Mouse (Mus musculus) intestine, embryonic 15.5 days (tissue): ENCODE measurements at regions not wholly inside any gene's neighbourhood (a gene's known extent, or its start where the extent isn't known, plus 50 kb on each side); places are given as distances from the start of the nearest gene placed in this dataset.

Source experiments
- ATAC-seq: fragments of 200-750 bp; cut with Nextera tagmentation; 2 replicates; pipeline ENCODE4 v1.8.0; 2017; ENCODE audit warnings: moderate TSS enrichment, moderate library complexity
- H3K27ac ChIP-seq: fragments of 300-500 bp; sonication (generic); 2 replicates; pipeline ENCODE4 v1.5.1; 2015; ENCODE audit warnings: mild to moderate bottlenecking, inconsistent platforms
- H3K27me3 ChIP-seq: fragments of 300-500 bp; sonication (generic); replicated peaks from 2 replicates; pipeline ENCODE4 v1.6.1; 2015; ENCODE audit warnings: inconsistent platforms
- H3K36me3 ChIP-seq: fragments of 300-500 bp; sonication (generic); 2 replicates; pipeline ENCODE4 v1.6.1; 2015; ENCODE audit warnings: inconsistent platforms
- H3K4me1 ChIP-seq: fragments of 300-500 bp; sonication (generic); replicated peaks from 2 replicates; pipeline ENCODE4 v1.6.1; 2015; ENCODE audit warnings: inconsistent platforms
- H3K4me2 ChIP-seq: fragments of 300-500 bp; sonication (generic); replicated peaks from 2 replicates; pipeline ENCODE4 v1.6.1; 2015; ENCODE audit warnings: mild to moderate bottlenecking, inconsistent platforms
- H3K4me3 ChIP-seq: fragments of 300-500 bp; sonication (generic); replicated peaks from 2 replicates; pipeline ENCODE4 v1.5.1; 2015; ENCODE audit warnings: inconsistent platforms
- H3K9ac ChIP-seq: fragments of 300-500 bp; sonication (generic); 2 replicates; pipeline ENCODE4 v1.6.1; 2015; ENCODE audit warnings: inconsistent platforms
- H3K9me3 ChIP-seq: fragments of 300-500 bp; sonication (generic); 2 replicates; pipeline ENCODE4 v1.6.1; 2016; ENCODE audit warnings: inconsistent platforms
- WGBS: fragments of 180-500 bp; shearing (Covaris S2); methylation state at CpG from one replicate; pipeline ENCODE4 v1.1.7; 2015; 5-methylcytosine and 5-hydroxymethylcytosine counted together

DNA sequence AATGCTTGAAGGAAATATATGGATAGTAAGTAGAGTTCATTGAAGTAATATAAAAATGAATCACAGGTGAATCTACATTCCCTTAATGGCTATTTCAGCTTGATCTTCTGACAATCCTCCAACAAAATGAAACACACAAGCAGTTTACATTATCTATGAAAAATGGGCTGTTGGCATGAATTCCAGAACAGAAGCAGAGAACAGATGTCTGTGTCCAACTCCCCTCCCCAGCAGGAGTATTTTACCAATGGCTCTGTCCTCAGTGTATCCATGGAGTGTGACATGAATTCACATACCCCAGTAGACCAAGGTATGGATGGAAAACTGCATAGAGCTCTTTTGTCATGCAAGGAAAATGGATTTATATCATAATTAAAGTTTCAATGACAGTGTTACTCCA, 370.3 kb upstream of the BC052040 start:
- no peak for ATAC-seq
- H3K4me1 ChIP-seq: 0 out of 2 replicates have a peak, but pooled peaks cover 4% of the 10 kb centered on the region

DNA sequence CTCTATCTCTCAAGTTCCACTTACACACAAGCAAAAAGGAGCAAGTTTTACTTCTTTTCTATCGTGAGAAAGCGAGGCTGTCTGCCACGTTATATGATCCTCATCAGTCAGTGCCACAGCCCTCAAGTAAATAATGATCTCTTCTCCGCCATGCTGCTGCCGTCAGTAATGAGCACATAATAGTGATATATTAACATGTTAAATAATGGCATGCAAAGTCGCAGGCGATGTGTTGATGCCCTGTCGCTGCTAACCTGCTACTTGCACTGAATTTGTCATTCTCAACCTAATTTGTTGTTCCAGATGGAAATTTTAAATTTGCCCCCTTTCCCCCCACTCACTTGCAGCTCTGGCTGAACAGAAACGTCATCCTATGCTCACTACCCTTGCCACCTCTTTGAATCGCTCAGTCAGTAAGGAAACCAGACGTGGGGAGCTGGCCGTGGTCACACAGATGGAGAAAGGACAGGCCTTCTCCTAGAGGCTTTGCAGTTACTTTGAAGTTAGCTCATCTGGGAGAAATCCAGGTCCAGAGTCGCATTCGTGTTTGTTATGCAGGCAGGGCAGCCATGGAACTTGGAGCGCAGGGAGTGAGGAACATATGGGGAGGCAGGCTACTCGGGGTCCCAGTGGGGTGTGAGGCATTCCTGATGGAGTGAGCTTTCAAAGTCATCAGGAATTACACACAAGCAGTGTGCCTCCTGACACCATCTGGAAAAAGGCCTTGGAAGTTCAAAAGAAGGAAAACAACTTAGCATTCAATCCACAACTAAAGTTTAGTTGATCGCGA, 368.1 kb upstream of the BC052040 start:
- H3K27me3 ChIP-seq: no peaks in the 10 kb centered on the region
- H3K4me2 ChIP-seq: no peak overlapping the region
- H3K9ac ChIP-seq: no peak overlapping the region
- no peaks in the 10 kb centered on the region for H3K36me3 ChIP-seq
- H3K4me1 ChIP-seq: 0 out of 2 replicates have a peak, but pooled peaks cover 4% of the 10 kb centered on the region
- no peak for ATAC-seq
- H3K9me3 ChIP-seq: no peaks in the 10 kb centered on the region
- 36% methylated on average over 18 of the region's 18 CpGs for WGBS
- H3K27ac ChIP-seq: no peak overlapping the region
- H3K4me3 ChIP-seq: no peak overlapping the region

More for the DNA sequence above, 370.3 kb upstream of the BC052040 start:
- H3K4me2 ChIP-seq: no peak overlapping the region
- no peak overlapping the region for H3K9ac ChIP-seq
- no peak overlapping the region for H3K27ac ChIP-seq
- no peaks in the 10 kb centered on the region for H3K36me3 ChIP-seq
- no peak overlapping the region for H3K4me3 ChIP-seq
- H3K27me3 ChIP-seq: no peaks in the 10 kb centered on the region
- H3K9me3 ChIP-seq: no peaks in the 10 kb centered on the region

DNA sequence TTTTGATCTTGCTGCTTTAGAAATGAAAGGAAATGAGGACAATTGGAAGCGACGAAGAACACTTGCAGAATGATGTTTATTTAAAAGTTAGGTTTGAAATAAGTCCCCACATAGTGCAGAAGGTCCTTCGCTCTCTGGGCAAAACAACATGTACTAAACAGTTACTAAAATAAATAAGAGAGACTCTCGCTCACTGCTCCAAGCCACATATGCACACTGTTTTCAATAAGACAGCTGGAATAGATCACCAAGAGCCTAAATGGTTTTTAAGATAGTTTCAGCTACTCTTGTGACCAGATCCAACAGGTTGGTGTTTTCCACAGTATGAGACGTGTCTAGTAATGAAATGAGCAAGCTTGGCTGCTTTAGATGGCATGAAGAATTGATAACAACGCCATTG, 367.2 kb upstream of the BC052040 start:
- Histone ChIP-seq H3K9ac (no peak overlapping the region), H3K4me3 (no peak overlapping the region), H3K4me1 (0 out of 2 replicates have a peak, but pooled peaks cover 4% of the 10 kb centered on the region), H3K36me3 (no peaks in the 10 kb centered on the region), H3K27me3 (no peaks in the 10 kb centered on the region), H3K27ac (no peak overlapping the region), H3K9me3 (no peaks in the 10 kb centered on the region), H3K4me2 (no peak overlapping the region)
- 57% methylated on average over 6 of the region's 6 CpGs for WGBS
- ATAC-seq: no peak

DNA sequence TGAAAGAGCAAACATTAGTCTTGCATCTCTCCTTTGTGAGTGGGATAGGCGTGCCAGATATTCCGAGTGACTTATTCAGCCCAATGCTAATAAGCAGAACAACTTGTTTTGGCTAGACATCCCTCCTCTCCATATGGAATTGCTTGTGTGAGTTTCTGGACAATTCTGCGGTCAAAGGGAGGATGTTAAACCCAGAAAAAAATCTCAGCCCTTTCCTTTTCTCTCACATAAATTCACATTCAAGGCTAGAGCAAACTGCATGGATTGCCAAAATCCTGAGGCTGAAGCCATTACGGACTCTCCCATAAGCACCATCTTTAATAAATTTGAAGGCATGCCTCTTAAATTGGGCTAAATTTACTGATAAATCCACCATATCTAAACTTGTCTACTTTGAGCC, 351.5 kb upstream of the BC052040 start:
- Histone ChIP-seq H3K9me3 (no peaks in the 10 kb centered on the region), H3K27me3 (no peaks in the 10 kb centered on the region), H3K4me1 (no peaks in the 10 kb centered on the region), H3K9ac (no peak overlapping the region), H3K4me2 (no peak overlapping the region), H3K27ac (no peak overlapping the region), H3K36me3 (no peaks in the 10 kb centered on the region), H3K4me3 (no peak overlapping the region)
- ATAC-seq: no peak
- WGBS: 72% methylated on average over 4 of the region's 4 CpGs

DNA sequence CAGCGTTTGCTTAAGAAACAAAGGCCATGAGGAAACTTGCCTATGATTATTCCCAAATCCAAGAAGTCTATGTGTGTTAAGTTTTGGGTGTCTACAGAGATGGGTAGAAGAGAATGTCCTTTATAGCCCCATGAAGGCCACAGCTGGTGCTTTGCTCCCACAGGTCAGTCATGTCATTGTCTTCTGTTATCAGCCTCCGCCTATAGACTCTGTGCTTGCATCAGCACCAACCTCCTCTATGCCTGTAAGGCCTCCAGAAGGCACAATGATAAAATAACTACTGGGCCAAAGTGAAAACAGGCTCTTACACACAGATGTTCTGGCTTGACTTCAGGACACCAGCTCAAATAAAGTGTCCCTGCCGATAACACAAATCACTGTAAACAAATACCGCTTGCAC, 333.8 kb upstream of the BC052040 start:
- Histone ChIP-seq H3K9ac (no peak overlapping the region), H3K4me2 (no peak overlapping the region), H3K27ac (no peak overlapping the region), H3K9me3 (no peaks in the 10 kb centered on the region), H3K4me1 (no peaks in the 10 kb centered on the region), H3K36me3 (no peaks in the 10 kb centered on the region), H3K27me3 (no peaks in the 10 kb centered on the region), H3K4me3 (no peak overlapping the region)
- WGBS: 54% methylated on average over 4 of the region's 4 CpGs
- ATAC-seq: no peak

DNA sequence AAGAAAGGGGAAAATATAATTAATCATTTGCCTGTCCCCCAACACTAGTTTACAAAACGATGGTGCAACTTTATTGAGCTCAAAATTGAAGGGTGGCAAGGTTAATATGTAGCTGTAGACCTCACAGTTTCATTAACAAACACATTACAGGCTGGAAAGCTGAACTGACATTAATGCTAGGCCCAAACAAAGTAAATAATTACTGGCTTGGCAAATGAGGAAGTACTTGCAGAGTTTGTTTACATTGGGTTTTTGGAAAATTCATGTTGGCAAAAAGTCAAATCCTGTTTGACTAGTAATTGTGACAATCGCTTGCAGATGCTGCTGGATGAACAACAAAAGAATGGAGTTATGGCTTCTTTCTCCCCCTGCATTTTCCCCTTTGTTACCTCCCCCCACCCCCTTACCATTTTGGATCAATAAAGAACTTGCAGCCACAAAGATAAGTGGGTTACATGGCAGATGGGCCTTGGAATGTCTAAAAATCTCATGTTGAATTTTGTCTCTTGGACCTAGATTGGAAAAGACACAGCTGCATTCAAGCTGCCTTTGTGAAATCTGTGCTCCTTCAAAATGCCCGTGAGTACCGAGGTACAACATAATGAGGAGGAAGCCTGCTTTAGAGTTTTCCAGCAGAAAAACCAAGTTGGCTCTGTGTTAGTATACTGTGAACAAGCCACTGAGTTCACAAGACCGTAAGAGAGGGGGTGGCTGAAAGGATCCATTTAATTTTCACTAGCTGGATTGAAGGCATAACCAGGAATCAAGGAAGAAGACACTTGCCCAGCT, 331.3 kb upstream of the BC052040 start:
- no peak for ATAC-seq
- Histone ChIP-seq H3K27ac (no peak overlapping the region), H3K9me3 (no peaks in the 10 kb centered on the region)

DNA sequence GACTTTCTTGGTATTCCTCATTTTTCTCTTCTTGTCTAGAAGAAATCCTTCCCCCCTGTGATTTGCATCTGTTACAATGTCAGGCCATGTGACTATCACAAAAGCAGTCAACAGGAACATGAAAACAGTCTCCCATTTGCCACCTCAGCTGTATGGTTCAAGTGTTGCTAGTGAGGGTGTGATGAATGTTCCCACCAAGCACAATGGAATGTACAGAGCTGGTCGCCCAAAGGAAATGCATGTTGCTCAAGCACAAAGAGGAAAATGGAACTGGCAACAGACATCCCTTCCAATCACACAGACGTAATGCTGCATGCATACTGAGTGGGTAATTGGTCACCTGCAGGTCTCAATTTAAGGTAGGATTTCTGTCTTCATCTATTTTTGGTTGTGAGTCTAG, 324.1 kb upstream of the BC052040 start:
- Histone ChIP-seq H3K36me3 (no peaks in the 10 kb centered on the region), H3K4me2 (no peak overlapping the region), H3K9me3 (no peaks in the 10 kb centered on the region), H3K9ac (no peak overlapping the region), H3K4me3 (no peak overlapping the region), H3K27me3 (no peaks in the 10 kb centered on the region), H3K4me1 (no peaks in the 10 kb centered on the region), H3K27ac (no peak overlapping the region)
- WGBS: 82% methylated on average over 2 of the region's 2 CpGs
- no peak for ATAC-seq

More for the DNA sequence above, 331.3 kb upstream of the BC052040 start:
- no peak overlapping the region for H3K9ac ChIP-seq
- no peak overlapping the region for H3K4me3 ChIP-seq
- 41% methylated on average over 5 of the region's 5 CpGs for WGBS
- H3K27me3 ChIP-seq: no peaks in the 10 kb centered on the region
- H3K4me1 ChIP-seq: no peaks in the 10 kb centered on the region
- H3K36me3 ChIP-seq: no peaks in the 10 kb centered on the region
- no peak overlapping the region for H3K4me2 ChIP-seq

DNA sequence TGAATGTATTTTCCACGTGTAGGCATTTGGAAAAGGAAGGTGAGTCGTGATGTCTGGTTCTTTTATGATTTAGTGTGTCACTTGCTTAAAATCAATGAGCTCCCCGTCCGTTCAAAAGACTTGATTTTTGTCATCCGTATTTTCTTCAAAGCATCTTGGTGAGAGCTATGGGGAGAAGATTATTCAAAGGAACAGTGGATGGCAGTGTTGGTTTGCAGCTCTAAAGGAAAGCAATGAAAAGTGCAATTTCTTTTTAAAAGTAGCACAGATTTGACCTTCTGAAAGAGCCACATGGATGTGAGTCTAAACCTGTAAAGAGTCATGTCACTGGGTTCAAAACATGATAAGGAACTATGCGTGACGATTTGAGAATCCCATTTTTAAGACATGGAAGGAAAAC, 313.3 kb upstream of the BC052040 start:
- H3K27me3 ChIP-seq: no peaks in the 10 kb centered on the region
- H3K4me3 ChIP-seq: no peak overlapping the region
- WGBS: 73% methylated on average over 7 of the region's 7 CpGs
- no peak for ATAC-seq
- H3K4me1 ChIP-seq: no peaks in the 10 kb centered on the region
- H3K4me2 ChIP-seq: no peak overlapping the region
- H3K27ac ChIP-seq: no peak overlapping the region
- H3K9me3 ChIP-seq: no peaks in the 10 kb centered on the region
- no peaks in the 10 kb centered on the region for H3K36me3 ChIP-seq
- no peak overlapping the region for H3K9ac ChIP-seq

DNA sequence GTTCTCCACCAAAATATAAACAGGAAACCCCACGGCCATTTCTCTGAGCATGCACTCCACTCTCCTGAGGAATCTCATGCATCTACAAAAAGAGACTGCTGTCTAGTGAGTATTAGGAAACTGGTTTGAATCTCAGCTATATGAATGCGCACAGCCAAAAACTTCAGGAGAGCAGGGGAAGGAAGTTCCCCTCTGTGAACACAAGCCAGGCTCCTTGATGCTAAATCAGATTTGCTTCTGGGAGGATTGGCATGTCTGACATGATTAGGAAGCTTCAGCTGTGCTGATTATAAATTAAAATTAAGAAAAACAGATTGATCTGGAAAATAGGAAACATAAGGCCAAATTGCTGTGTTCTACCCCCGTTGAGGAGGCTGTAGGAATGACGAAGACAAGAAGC, 304.1 kb upstream of the BC052040 start:
- Histone ChIP-seq H3K4me3 (no peak overlapping the region), H3K36me3 (no peaks in the 10 kb centered on the region), H3K9ac (no peak overlapping the region), H3K4me2 (no peak overlapping the region), H3K27ac (no peak overlapping the region), H3K9me3 (no peaks in the 10 kb centered on the region), H3K4me1 (no peaks in the 10 kb centered on the region), H3K27me3 (no peaks in the 10 kb centered on the region)
- 44% methylated on average over 4 of the region's 4 CpGs for WGBS
- ATAC-seq: no peak

DNA sequence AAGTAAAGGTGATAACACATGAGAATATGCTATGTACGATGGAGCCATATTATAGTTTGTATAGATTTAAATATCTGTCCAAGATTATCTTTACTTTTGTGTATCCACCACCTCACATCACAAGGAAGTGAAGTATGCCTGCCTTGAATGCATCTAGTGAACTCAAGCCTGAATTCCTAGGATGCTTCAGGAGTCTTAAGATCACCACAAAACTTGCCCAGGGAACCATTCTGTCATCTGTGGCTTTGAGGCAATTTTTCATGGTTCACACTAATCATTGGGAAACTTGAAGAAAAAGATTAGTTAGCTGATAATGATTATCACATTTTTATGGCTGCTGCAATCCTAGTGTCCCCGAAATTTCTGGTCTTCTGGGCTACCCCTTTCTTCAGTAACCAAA, 288.5 kb upstream of the BC052040 start:
- 82% methylated on average over 2 of the region's 2 CpGs for WGBS
- Histone ChIP-seq H3K27me3 (no peaks in the 10 kb centered on the region), H3K9me3 (no peaks in the 10 kb centered on the region), H3K27ac (no peak overlapping the region), H3K4me2 (no peak overlapping the region), H3K4me1 (no peaks in the 10 kb centered on the region), H3K36me3 (no peaks in the 10 kb centered on the region), H3K4me3 (no peak overlapping the region), H3K9ac (no peak overlapping the region)
- ATAC-seq: no peak

DNA sequence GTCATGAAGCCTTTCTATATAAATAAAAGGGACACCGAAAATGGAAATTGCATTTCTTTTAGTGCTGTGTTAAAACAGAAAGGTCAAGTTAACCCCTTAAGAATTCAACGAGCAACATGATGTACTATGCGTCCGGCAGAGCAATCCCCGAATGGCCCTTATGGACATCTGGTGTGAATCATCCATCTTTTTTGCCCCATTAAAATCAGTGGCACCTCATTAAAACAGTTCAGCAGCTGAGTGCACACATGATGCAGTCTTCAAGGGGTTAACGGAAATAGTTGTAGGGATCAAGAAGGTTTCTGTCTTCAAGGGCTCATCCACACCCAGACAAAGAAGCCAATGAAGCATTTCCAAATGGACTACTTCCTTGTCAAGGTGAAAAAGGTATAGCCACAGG, 284.1 kb upstream of the BC052040 start:
- WGBS: 78% methylated on average over 6 of the region's 6 CpGs
- Histone ChIP-seq H3K36me3 (no peaks in the 10 kb centered on the region), H3K27ac (no peak overlapping the region), H3K9me3 (no peaks in the 10 kb centered on the region), H3K27me3 (no peaks in the 10 kb centered on the region), H3K4me3 (no peak overlapping the region), H3K9ac (no peak overlapping the region), H3K4me1 (no peaks in the 10 kb centered on the region), H3K4me2 (no peak overlapping the region)
- ATAC-seq: no peak

DNA sequence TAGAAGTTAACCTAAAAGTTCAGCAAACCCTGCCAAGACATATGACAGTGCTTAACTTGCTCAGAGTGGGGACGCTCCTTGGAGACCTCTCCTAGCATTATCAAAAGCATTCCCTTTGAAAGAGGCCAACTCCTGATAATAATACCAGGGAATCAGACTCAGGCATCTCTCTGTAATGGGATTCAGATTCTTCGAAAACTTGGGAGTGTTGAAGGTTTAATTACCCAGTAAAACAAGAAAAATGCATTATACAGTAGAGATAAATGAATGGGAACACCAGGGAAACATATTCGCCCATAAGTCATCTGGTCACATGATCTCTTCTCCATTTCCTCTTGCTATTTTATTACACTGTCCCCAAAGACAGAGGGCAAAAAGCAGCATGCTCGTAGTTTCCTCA, 274.3 kb upstream of the BC052040 start:
- Histone ChIP-seq H3K9me3 (no peaks in the 10 kb centered on the region), H3K4me1 (no peaks in the 10 kb centered on the region), H3K27ac (no peak overlapping the region), H3K9ac (no peak overlapping the region), H3K36me3 (no peaks in the 10 kb centered on the region), H3K27me3 (no peaks in the 10 kb centered on the region), H3K4me3 (no peak overlapping the region), H3K4me2 (no peak overlapping the region)
- no peak for ATAC-seq
- WGBS: 68% methylated on average over 4 of the region's 4 CpGs
